Mouse (Mus musculus): ENCODE measurements around the gene Ephb1.

DNA sequence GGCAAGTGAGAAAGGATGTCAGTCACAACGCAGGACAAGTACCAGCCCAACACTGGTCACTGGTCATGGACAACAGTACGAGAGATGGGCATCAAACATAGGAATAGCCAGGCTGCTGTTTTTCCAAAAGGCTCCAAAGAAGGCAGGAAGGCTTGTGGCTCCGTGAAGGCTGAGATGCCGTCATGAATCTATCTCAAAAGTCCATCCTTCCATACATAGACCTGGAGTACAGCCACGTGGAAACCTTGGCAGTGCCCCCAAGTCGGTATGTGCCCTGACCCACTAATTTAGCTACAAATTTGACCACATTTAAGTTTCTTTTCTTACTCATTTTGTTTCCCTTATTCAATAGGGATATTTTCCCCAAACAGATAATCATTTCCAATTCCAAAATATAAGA lies 329.4 kb downstream of the Ephb1 start:
- TF ChIP-seq CTCF (IDR thresholded peaks at IDR 0.05; ENCODE audit: low read depth, low read length) (no peak), POLR2A (IDR thresholded peaks at IDR 0.05; ENCODE audit: extremely low read depth, insufficient read depth, low read length) (no peak)
